Mouse (Mus musculus): Measurements from ENCODE around the gene Spag9. TPM values are rescaled to one million over a fixed set of nuclear protein-coding genes. Genes with fewer than 3 reads are reported as not detected.

Gene Spag9
- polyA plus RNA-seq, 1 experiment from 2014 or later: 29.7 TPM

DNA sequence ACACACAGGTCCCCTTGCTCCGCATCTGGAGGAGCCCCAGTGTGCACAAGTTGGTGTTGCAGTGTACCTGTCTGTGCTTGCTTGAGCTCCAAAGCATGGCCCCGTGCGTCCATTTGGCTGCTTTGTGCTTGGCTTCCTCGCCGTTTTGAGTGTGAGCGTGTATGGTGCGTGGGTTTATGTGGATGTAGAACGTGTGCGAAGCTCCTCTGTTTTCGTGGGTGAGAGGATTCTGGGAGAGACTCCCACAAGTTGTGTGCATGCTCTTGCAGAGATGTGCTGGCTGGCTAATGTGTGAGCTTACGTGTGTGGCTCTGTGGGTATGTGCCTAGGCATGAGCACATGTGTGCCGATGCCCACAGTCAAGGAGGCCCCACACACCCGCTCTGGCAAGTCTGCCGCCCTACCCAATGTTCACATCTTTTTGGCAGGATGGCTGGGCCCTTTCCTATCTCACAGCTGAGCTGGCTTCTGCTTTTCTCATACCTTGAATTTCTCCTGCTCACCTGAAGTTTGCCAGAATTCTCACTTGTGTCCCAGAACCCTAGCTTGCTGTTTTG is 150.2 kb downstream of the Spag9 start:
- H3K9me3 ChIP-seq (ENCODE audit: low read length): no peaks in the 10 kb centered on the region
- H3K27ac ChIP-seq (ENCODE audit: low read length): no peak overlapping the region
- no peak overlapping the region for H3K4me3 ChIP-seq (ENCODE audit: low read length)
- no peak for ATAC-seq (ENCODE audit: low FRiP score, low TSS enrichment)
- peaks cover 21% of the 10 kb centered on the region for H3K4me1 ChIP-seq (ENCODE audit: insufficient read depth, low read length)
- H3K4me2 ChIP-seq (replicated peaks; ENCODE audit: low read depth, low read length): no peak overlapping the region
- peaks cover 7% of the 10 kb centered on the region; the same call in 1 of the 2 replicates for H3K27me3 ChIP-seq (ENCODE audit: insufficient read depth, low read length)
- no peak overlapping the region for H3K9ac ChIP-seq (replicated peaks; ENCODE audit: low read length)
- no peaks in the 10 kb centered on the region for H3K36me3 ChIP-seq (ENCODE audit: insufficient read depth, low read length)
- WGBS: 85% methylated on average over 14 of the region's 14 CpGs

DNA sequence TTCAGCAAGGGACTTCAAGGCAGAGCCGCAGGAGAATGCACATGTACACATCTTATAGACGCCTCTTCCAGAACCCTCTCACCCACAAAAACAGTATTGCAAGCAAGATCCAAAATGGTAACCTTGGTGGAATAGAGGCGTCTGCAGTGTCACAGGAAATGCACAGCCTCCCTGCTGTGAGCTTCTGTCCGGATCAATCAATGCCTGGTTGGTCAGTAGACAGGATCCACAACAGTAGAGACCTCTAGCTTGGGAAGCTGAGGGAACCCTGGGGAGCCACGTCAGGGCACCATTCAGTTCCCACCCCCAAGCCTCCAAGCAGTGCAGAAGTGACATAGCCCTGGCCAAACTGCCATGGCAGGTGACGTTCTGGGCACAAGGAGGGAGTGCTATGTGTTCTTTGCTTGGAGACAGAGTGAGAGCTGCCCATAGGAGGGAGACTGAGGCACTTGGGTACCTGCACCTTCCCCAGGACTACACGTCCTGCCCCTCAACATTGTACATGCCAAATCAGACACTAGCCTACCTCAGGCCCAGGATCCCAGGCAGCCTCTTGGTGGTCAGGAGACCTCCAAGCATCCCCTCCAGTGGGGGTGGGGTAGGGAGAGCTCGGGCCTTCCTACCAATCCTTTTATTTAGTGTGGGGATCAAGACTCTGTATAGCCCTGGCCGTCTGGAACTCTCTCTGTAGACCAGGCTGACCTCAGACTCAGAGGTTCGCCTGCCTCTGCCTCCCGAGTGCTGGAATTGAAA is 151.0 kb downstream of the Spag9 start:
- Histone ChIP-seq H3K36me3 (ENCODE audit: insufficient read depth, low read length) (no peaks in the 10 kb centered on the region), H3K9ac (replicated peaks; ENCODE audit: low read length) (no peak overlapping the region), H3K9me3 (ENCODE audit: low read length) (no peaks in the 10 kb centered on the region), H3K27me3 (ENCODE audit: insufficient read depth, low read length) (peaks cover 7% of the 10 kb centered on the region; the same call in 1 of the 2 replicates), H3K4me3 (ENCODE audit: low read length) (no peak overlapping the region), H3K4me2 (replicated peaks; ENCODE audit: low read depth, low read length) (no peak overlapping the region), H3K4me1 (ENCODE audit: insufficient read depth, low read length) (peaks cover 21% of the 10 kb centered on the region), H3K27ac (ENCODE audit: low read length) (no peak overlapping the region)
- no peak for ATAC-seq (ENCODE audit: low FRiP score, low TSS enrichment)
- 81% methylated on average over 11 of the region's 11 CpGs for WGBS

DNA sequence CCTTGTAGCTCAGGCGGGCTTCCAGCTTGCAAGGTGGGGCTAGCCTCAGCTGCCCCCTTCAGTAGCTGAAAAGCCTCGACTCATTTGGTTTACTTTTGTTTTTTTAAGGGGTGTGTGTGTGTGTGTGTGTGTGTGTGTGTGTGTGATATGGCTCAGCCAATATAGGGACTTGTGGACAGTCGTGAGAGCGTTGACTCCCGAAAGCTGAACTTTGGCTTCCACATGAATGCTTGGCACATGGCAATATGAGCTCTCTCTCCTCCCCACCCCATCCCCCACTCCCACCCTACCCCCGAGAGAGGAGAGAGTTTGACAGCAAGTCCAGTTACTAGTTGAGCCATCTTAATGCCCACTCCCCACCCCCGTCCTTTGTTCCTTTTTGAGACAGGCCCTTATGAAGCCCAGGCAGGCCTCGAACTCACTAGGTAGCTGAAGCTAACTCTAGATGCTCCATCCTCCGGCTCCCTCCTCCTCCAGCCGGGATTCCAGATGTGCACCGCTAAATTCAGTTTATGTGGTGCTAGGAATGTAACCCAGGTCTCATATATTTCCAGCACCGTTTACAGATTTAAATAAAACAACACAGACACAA is 152.3 kb downstream of the Spag9 start:
- 54% methylated on average over 12 of the region's 12 CpGs for WGBS
- H3K27ac ChIP-seq (ENCODE audit: low read length): no peak overlapping the region
- no peaks in the 10 kb centered on the region for H3K36me3 ChIP-seq (ENCODE audit: insufficient read depth, low read length)
- no peaks in the 10 kb centered on the region for H3K9me3 ChIP-seq (ENCODE audit: low read length)
- peaks cover 21% of the 10 kb centered on the region for H3K4me1 ChIP-seq (ENCODE audit: insufficient read depth, low read length)
- ATAC-seq (ENCODE audit: low FRiP score, low TSS enrichment): no peak
- no peak overlapping the region for H3K9ac ChIP-seq (replicated peaks; ENCODE audit: low read length)
- H3K4me2 ChIP-seq (replicated peaks; ENCODE audit: low read depth, low read length): peak overlapping the region; percentile 94; the same call in 1 of the 2 replicates
- H3K4me3 ChIP-seq (ENCODE audit: low read length): no peak overlapping the region
- H3K27me3 ChIP-seq (ENCODE audit: insufficient read depth, low read length): peaks cover 7% of the 10 kb centered on the region; the same call in 1 of the 2 replicates

- no peaks in the 10 kb centered on the region for H3K36me3 ChIP-seq (ENCODE audit: insufficient read depth, low read length)
- peaks cover 7% of the 10 kb centered on the region; the same call in 1 of the 2 replicates for H3K27me3 ChIP-seq (ENCODE audit: insufficient read depth, low read length)
- peak overlapping the region; percentile 68 for H3K9ac ChIP-seq (replicated peaks; ENCODE audit: low read length)
- H3K27ac ChIP-seq (ENCODE audit: low read length): no peak overlapping the region
- WGBS: under 1% methylated on average over 46 of the region's 46 CpGs
- peaks cover 21% of the 10 kb centered on the region for H3K4me1 ChIP-seq (ENCODE audit: insufficient read depth, low read length)
- H3K4me3 ChIP-seq (ENCODE audit: low read length): peak overlapping the region; percentile 55
- peak overlapping the region; percentile 94 for H3K4me2 ChIP-seq (replicated peaks; ENCODE audit: low read depth, low read length)
- no peak; the same call in 1 of the 2 replicates for ATAC-seq (ENCODE audit: low FRiP score, low TSS enrichment)
- no peaks in the 10 kb centered on the region for H3K9me3 ChIP-seq (ENCODE audit: low read length)
Observed at GRCm38 (mm10) chr11:94148931-94149491, 153.1 kb downstream of the Spag9 start.

- H3K4me3 ChIP-seq (ENCODE audit: low read length): peak overlapping the region; percentile 55
- no peaks in the 10 kb centered on the region for H3K36me3 ChIP-seq (ENCODE audit: insufficient read depth, low read length)
- H3K27me3 ChIP-seq (ENCODE audit: insufficient read depth, low read length): peaks cover 7% of the 10 kb centered on the region; the same call in 1 of the 2 replicates
- H3K4me2 ChIP-seq (replicated peaks; ENCODE audit: low read depth, low read length): peak overlapping the region; percentile 94
- 24% methylated on average over 16 of the region's 16 CpGs for WGBS
- H3K27ac ChIP-seq (ENCODE audit: low read length): no peak overlapping the region
- no peaks in the 10 kb centered on the region for H3K9me3 ChIP-seq (ENCODE audit: low read length)
- H3K4me1 ChIP-seq (ENCODE audit: insufficient read depth, low read length): peaks cover 21% of the 10 kb centered on the region
- no peak for ATAC-seq (ENCODE audit: low FRiP score, low TSS enrichment)
- peak overlapping the region; percentile 68 for H3K9ac ChIP-seq (replicated peaks; ENCODE audit: low read length)
Observed at GRCm38 (mm10) chr11:94149509-94150259, 153.8 kb downstream of the Spag9 start.

DNA sequence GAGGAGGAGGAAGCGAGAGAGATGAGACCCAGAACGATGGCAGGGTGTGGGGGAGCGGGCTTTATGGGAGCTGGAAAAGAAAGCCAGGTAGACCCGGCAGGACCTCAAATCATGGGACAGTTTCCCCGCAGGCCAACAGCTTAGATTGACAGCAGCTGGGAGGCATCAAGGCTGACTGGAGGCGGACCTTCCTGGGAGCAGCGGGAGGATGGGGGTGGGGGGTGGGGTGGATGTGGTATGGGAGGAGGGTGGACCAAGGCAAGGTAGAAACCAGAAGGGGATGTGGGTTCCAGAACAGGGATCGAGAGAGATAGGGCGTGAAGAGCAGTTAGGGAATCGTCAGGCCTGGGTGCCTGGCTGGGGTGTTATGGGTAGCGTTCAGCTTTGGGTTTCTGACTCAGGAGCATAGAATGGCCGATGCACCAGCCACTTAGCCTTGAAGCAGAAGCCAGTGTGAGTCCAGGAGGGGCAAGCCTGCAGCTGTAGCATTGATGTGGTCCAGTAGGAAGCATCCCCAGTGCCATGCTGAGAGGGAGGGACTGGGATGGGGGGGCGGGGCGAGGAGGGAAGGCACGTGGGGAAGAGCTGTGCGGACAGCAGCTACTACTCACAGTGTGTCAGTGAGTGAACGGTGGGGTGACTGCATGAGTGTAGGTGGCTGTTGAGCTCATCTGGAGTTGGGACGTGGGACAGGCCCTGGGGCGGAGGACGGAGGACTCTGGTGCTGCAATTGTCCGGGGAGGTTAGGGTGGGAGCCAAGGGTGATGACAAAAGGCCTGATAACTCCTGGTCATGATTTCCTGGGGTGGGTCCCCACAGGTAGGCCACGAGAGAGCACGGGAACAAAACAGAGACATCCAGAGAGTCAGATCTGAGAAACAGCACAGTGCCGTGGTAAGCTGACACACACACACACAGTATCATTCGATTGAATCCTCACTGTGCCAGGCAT is 154.9 kb downstream of the Spag9 start:
- H3K9me3 ChIP-seq (ENCODE audit: low read length): no peaks in the 10 kb centered on the region
- H3K4me3 ChIP-seq (ENCODE audit: low read length): no peak overlapping the region
- peaks cover 21% of the 10 kb centered on the region for H3K4me1 ChIP-seq (ENCODE audit: insufficient read depth, low read length)
- peak; percentile 18 for ATAC-seq (ENCODE audit: low FRiP score, low TSS enrichment)
- no peak overlapping the region for H3K27ac ChIP-seq (ENCODE audit: low read length)
- no peaks in the 10 kb centered on the region for H3K36me3 ChIP-seq (ENCODE audit: insufficient read depth, low read length)
- H3K9ac ChIP-seq (replicated peaks; ENCODE audit: low read length): no peak overlapping the region
- H3K4me2 ChIP-seq (replicated peaks; ENCODE audit: low read depth, low read length): 0 out of 2 replicates have a peak overlapping the region, but pooled peaks have one; percentile 4
- WGBS: 38% methylated on average over 24 of the region's 25 CpGs
- peaks cover 7% of the 10 kb centered on the region; the same call in 1 of the 2 replicates for H3K27me3 ChIP-seq (ENCODE audit: insufficient read depth, low read length)

DNA sequence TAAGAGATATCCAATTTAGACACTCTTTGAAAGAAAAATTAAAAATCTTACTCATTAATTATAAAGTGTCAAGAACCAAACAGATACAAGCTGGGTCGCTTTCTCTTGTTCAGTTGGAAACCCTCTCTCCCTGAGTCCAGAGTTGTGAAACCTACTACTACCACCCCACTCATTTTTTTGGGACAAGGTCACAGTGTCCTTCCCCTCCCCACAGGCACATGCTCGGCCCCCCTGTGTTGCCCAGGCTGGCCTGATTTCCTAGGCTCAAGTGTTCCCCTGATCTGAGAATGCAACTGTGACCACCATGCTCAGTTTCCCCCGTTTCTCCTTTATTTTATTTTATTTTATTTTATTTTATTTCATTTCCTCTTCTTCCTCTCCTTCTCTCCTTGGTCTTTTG is 158.3 kb downstream of the Spag9 start:
- Histone ChIP-seq H3K9ac (replicated peaks; ENCODE audit: low read length) (no peak overlapping the region), H3K27me3 (ENCODE audit: insufficient read depth, low read length) (peaks cover 7% of the 10 kb centered on the region; the same call in 1 of the 2 replicates), H3K4me3 (ENCODE audit: low read length) (no peak overlapping the region), H3K9me3 (ENCODE audit: low read length) (no peaks in the 10 kb centered on the region), H3K4me1 (ENCODE audit: insufficient read depth, low read length) (peaks cover 24% of the 10 kb centered on the region), H3K36me3 (ENCODE audit: insufficient read depth, low read length) (no peaks in the 10 kb centered on the region), H3K27ac (ENCODE audit: low read length) (no peak overlapping the region), H3K4me2 (replicated peaks; ENCODE audit: low read depth, low read length) (no peak overlapping the region)
- no peak for ATAC-seq (ENCODE audit: low FRiP score, low TSS enrichment)
- 81% methylated on average over 3 of the region's 3 CpGs for WGBS

- Histone ChIP-seq H3K27me3 (ENCODE audit: insufficient read depth, low read length) (no peaks in the 10 kb centered on the region; the same call in 1 of the 2 replicates), H3K4me2 (replicated peaks; ENCODE audit: low read depth, low read length) (no peak overlapping the region), H3K9ac (replicated peaks; ENCODE audit: low read length) (peak overlapping the region; percentile 20; the same call in 1 of the 2 replicates), H3K27ac (ENCODE audit: low read length) (peak overlapping the region; percentile 65), H3K4me1 (ENCODE audit: insufficient read depth, low read length) (peaks cover 35% of the 10 kb centered on the region), H3K4me3 (ENCODE audit: low read length) (no peak overlapping the region), H3K36me3 (ENCODE audit: insufficient read depth, low read length) (no peaks in the 10 kb centered on the region), H3K9me3 (ENCODE audit: low read length) (no peaks in the 10 kb centered on the region)
- 0 out of 2 replicates have a peak, but pooled peaks have one; percentile 5 for ATAC-seq (ENCODE audit: low FRiP score, low TSS enrichment)
- 30% methylated on average over 14 of the region's 14 CpGs for WGBS
Observed at GRCm38 (mm10) chr11:94158521-94158920, 162.6 kb downstream of the Spag9 start.
